ENCODE assay signal across 16 mouse cellular contexts in the genomic region with DNA sequence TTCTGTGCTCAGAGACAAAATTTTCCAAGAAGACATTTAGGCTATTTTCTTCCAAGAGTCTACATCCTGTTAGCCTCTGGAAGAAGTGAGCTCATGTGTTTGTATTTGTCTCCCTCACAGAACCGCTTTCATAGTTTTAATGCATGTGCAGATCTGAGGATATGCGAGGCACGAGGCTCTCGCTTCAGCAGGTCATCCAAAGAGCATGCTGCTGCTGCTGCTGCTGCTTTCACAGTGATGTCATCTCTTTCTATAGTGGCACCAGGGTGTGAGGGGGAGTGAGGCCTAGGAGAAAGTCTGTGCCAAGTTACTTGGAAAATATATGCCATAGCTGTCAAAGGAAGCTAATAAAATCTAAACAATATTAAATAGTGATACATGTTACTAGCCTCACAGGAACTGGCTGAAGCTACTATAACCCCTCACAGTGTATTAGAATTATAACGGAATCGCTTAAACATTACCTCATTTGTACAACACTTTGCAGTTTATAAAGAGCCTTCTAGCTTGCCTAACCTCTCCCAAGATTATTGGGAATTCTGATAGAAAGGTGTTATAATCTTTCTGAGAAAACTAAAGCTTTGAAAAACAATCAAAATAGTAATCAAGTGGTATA.
DNase-seq lines count a peak whose midpoint lies in the region; ATAC-seq lines count a peak whose summit lies in the region.
"Had no signal": no experiment of that assay in that cellular context is flagged by ENCODE, and none has a peak within 500 bp of the region (broad histone marks: within the 10 kb centered on the region; RNA-seq: fewer than 3 reads in every experiment).

No protein-coding gene starts in this region.

- no peak overlapping the region for H3K4me2 ChIP-seq in heart, embryonic 12.5 days
- H3K4me2 ChIP-seq in limb, embryonic 13.5 days (replicated peaks), result no peak overlapping the region
- H3K4me2 ChIP-seq in embryonic facial prominence, embryonic 15.5 days (replicated peaks), result no peak overlapping the region
- H3K4me2 ChIP-seq in stomach, embryonic 14.5 days (replicated peaks; ENCODE audit: low read depth, low read length), result no peak overlapping the region
- H3K4me2 ChIP-seq: midbrain, embryonic 15.5 days; neural tube, embryonic 13.5 days had no signal

- H3K27me3 ChIP-seq in heart, embryonic 12.5 days (replicated peaks), result no peaks in the 10 kb centered on the region
- no peaks in the 10 kb centered on the region for H3K27me3 ChIP-seq in limb, embryonic 13.5 days
- H3K27me3 ChIP-seq in limb, embryonic 10.5 days (ENCODE audit: low read depth, poor library complexity, severe bottlenecking), result no peaks in the 10 kb centered on the region
- no peaks in the 10 kb centered on the region for H3K27me3 ChIP-seq in embryonic facial prominence, embryonic 15.5 days
- H3K27me3 ChIP-seq in stomach, embryonic 14.5 days (ENCODE audit: control insufficient read depth, insufficient read depth, low read length), result no peaks in the 10 kb centered on the region
- H3K27me3 ChIP-seq: midbrain, embryonic 15.5 days; neural tube, embryonic 13.5 days; Patski had no signal

- no peak for DNase-seq in heart, adult 18-20 months
- DNase-seq in limb, embryonic 10.5 days (ENCODE audit: low spot score), result no peak
- DNase-seq: adrenal gland, adult 8-10 months; cerebellum, postnatal 25 days; layer of hippocampus, adult 9-11 months; left cerebral cortex, postnatal 4 days had no signal

- H3K4me1 ChIP-seq in heart, embryonic 12.5 days (replicated peaks), result peaks cover 26% of the 10 kb centered on the region
- H3K4me1 ChIP-seq in limb, embryonic 13.5 days, result peaks cover 23% of the 10 kb centered on the region
- peaks cover 6% of the 10 kb centered on the region for H3K4me1 ChIP-seq in limb, embryonic 10.5 days
- H3K4me1 ChIP-seq in embryonic facial prominence, embryonic 15.5 days, result peaks cover 18% of the 10 kb centered on the region
- peaks cover 12% of the 10 kb centered on the region; the same call in 1 of the 2 replicates for H3K4me1 ChIP-seq in stomach, embryonic 14.5 days (ENCODE audit: control insufficient read depth, insufficient read depth, low read length)
- H3K4me1 ChIP-seq: midbrain, embryonic 15.5 days; neural tube, embryonic 13.5 days had no signal

- H3K36me3 ChIP-seq in heart, embryonic 12.5 days, result no peaks in the 10 kb centered on the region
- H3K36me3 ChIP-seq in limb, embryonic 13.5 days, result no peaks in the 10 kb centered on the region
- H3K36me3 ChIP-seq in limb, embryonic 10.5 days, result no peaks in the 10 kb centered on the region
- H3K36me3 ChIP-seq in embryonic facial prominence, embryonic 15.5 days, result no peaks in the 10 kb centered on the region
- no peaks in the 10 kb centered on the region for H3K36me3 ChIP-seq in stomach, embryonic 14.5 days (ENCODE audit: control insufficient read depth, insufficient read depth, low read length)
- H3K36me3 ChIP-seq: midbrain, embryonic 15.5 days; neural tube, embryonic 13.5 days had no signal

- H3K4me3 ChIP-seq in heart, embryonic 12.5 days, result no peak overlapping the region
- no peak overlapping the region for H3K4me3 ChIP-seq in limb, embryonic 13.5 days
- H3K4me3 ChIP-seq in limb, embryonic 10.5 days, result no peak overlapping the region
- H3K4me3 ChIP-seq in embryonic facial prominence, embryonic 15.5 days (replicated peaks), result no peak overlapping the region
- H3K4me3 ChIP-seq in stomach, embryonic 14.5 days (ENCODE audit: low read depth, low read length), result no peak overlapping the region
- H3K4me3 ChIP-seq: midbrain, embryonic 15.5 days; neural tube, embryonic 13.5 days had no signal

- no peak overlapping the region for H3K9ac ChIP-seq in heart, embryonic 12.5 days
- H3K9ac ChIP-seq in limb, embryonic 13.5 days, result no peak overlapping the region
- H3K9ac ChIP-seq in embryonic facial prominence, embryonic 15.5 days, result no peak overlapping the region
- no peak overlapping the region for H3K9ac ChIP-seq in stomach, embryonic 14.5 days (replicated peaks; ENCODE audit: low read depth, low read length)
- H3K9ac ChIP-seq: midbrain, embryonic 15.5 days; neural tube, embryonic 13.5 days had no signal

- WGBS in heart, embryonic 12.5 days, result 28% methylated on average over 6 of the region's 6 CpGs
- 40% methylated on average over 6 of the region's 6 CpGs for WGBS in limb, embryonic 13.5 days
- 73% methylated on average over 6 of the region's 6 CpGs for WGBS in limb, embryonic 10.5 days
- WGBS in embryonic facial prominence, embryonic 15.5 days, result 36% methylated on average over 6 of the region's 6 CpGs
- 29% methylated on average over 6 of the region's 6 CpGs for WGBS in stomach, embryonic 14.5 days

- H3K27ac ChIP-seq in heart, embryonic 12.5 days (ENCODE audit: poor library complexity, severe bottlenecking), result peak overlapping the region; percentile 82
- peak overlapping the region; percentile 65 for H3K27ac ChIP-seq in limb, embryonic 13.5 days
- no peak overlapping the region for H3K27ac ChIP-seq in limb, embryonic 10.5 days
- peak overlapping the region; percentile 66 for H3K27ac ChIP-seq in embryonic facial prominence, embryonic 15.5 days (replicated peaks)
- H3K27ac ChIP-seq in stomach, embryonic 14.5 days (ENCODE audit: low read length), result peak overlapping the region; percentile 69; the same call in 1 of the 2 replicates
- H3K27ac ChIP-seq: macrophage; midbrain, embryonic 15.5 days; neural tube, embryonic 13.5 days had no signal

- peak; percentile 81 for ATAC-seq in heart, embryonic 12.5 days (ENCODE audit: insufficient number of reproducible peaks, low FRiP score)
- ATAC-seq in limb, embryonic 13.5 days (ENCODE audit: low FRiP score, low read depth), result peak; percentile 80
- 0 out of 2 replicates have a peak, but pooled peaks have one; percentile 26 for ATAC-seq in embryonic facial prominence, embryonic 15.5 days (ENCODE audit: insufficient number of reproducible peaks, low FRiP score, low TSS enrichment, low read depth)
- ATAC-seq in stomach, embryonic 14.5 days (ENCODE audit: insufficient number of reproducible peaks, insufficient read depth, low FRiP score, low read depth), result 0 out of 2 replicates have a peak, but pooled peaks have one; percentile 37
- no peak for ATAC-seq in erythroid progenitor cell, adult 5-6 weeks (replicated peaks; ENCODE audit: low FRiP score, poor library complexity, severe bottlenecking)
- ATAC-seq: CD4-positive, CD25-positive, alpha-beta regulatory T cell, adult 4 months; midbrain, embryonic 15.5 days; Patski had no signal

- H3K9me3 ChIP-seq in heart, embryonic 12.5 days (replicated peaks), result no peaks in the 10 kb centered on the region
- H3K9me3 ChIP-seq in limb, embryonic 13.5 days, result no peaks in the 10 kb centered on the region
- H3K9me3 ChIP-seq in limb, embryonic 10.5 days (replicated peaks), result no peaks in the 10 kb centered on the region
- H3K9me3 ChIP-seq in embryonic facial prominence, embryonic 15.5 days (replicated peaks), result no peaks in the 10 kb centered on the region
- H3K9me3 ChIP-seq in stomach, embryonic 14.5 days (ENCODE audit: control insufficient read depth, low read depth, low read length), result no peaks in the 10 kb centered on the region
- H3K9me3 ChIP-seq: midbrain, embryonic 15.5 days; neural tube, embryonic 13.5 days had no signal
